Mouse (Mus musculus) ovary, postnatal 36 days (tissue): ENCODE measurements around the gene Cnnm1.
A peak's percentile ranks its signal among the peaks of the same experiment; 100 is the strongest.

Experiments
- DNase-seq: peaks from one replicate; pipeline ENCODE4 v3.0.0; 2022; ENCODE audit warnings: low spot score, mixed read lengths

Cnnm1 gene

GRCm38 (mm10) chr19:43440112-43440737 lies at the start of gene Cnnm1:
Cnnm1 (plus strand) TSS chr19:43440436.
- DNase-seq, result peak; percentile 73

- no peak for DNase-seq
Measured at GRCm38 (mm10) chr19:43396327-43396726, 43.9 kb upstream of the Cnnm1 start.

- DNase-seq, result no peak
Measured at GRCm38 (mm10) chr19:43407181-43407580, 33.1 kb upstream of the Cnnm1 start.

- DNase-seq, result no peak
Measured at GRCm38 (mm10) chr19:43415565-43415964, 24.7 kb upstream of the Cnnm1 start.

- no peak for DNase-seq
Measured at GRCm38 (mm10) chr19:43420506-43420905, 19.7 kb upstream of the Cnnm1 start.

- no peak for DNase-seq
Measured at GRCm38 (mm10) chr19:43424082-43424481, 16.2 kb upstream of the Cnnm1 start.

- DNase-seq, result no peak
Measured at GRCm38 (mm10) chr19:43427446-43428224, 12.6 kb upstream of the Cnnm1 start.

- no peak for DNase-seq
Measured at GRCm38 (mm10) chr19:43439246-43439645, 990 bp upstream of the Cnnm1 start.

- peak; percentile 38 for DNase-seq
Measured at GRCm38 (mm10) chr19:43440768-43441660, 778 bp downstream of the Cnnm1 start.

GRCm38 (mm10) chr19:43441661-43441990 lies 1.4 kb downstream of the Cnnm1 start:
- no peak for DNase-seq

- no peak for DNase-seq
Measured at GRCm38 (mm10) chr19:43442269-43442668, 2.0 kb downstream of the Cnnm1 start.

- no peak for DNase-seq
Measured at GRCm38 (mm10) chr19:43442906-43443305, 2.7 kb downstream of the Cnnm1 start.

GRCm38 (mm10) chr19:43444636-43445205 lies 4.5 kb downstream of the Cnnm1 start:
- no peak for DNase-seq

GRCm38 (mm10) chr19:43451563-43451962 lies 11.3 kb downstream of the Cnnm1 start:
- no peak for DNase-seq

- DNase-seq, result no peak
Measured at GRCm38 (mm10) chr19:43452176-43452575, 11.9 kb downstream of the Cnnm1 start.

GRCm38 (mm10) chr19:43453025-43453424 lies 12.8 kb downstream of the Cnnm1 start:
- DNase-seq, result no peak

GRCm38 (mm10) chr19:43459948-43460347 lies 19.7 kb downstream of the Cnnm1 start:
- no peak for DNase-seq

- DNase-seq, result no peak
Measured at GRCm38 (mm10) chr19:43460481-43460880, 20.2 kb downstream of the Cnnm1 start.

- no peak for DNase-seq
Measured at GRCm38 (mm10) chr19:43462141-43462540, 21.9 kb downstream of the Cnnm1 start.

- no peak for DNase-seq
Measured at GRCm38 (mm10) chr19:43463546-43464293, 23.5 kb downstream of the Cnnm1 start.

GRCm38 (mm10) chr19:43464294-43464687 lies 24.1 kb downstream of the Cnnm1 start:
- no peak for DNase-seq

GRCm38 (mm10) chr19:43465076-43465475 lies 24.8 kb downstream of the Cnnm1 start:
- DNase-seq, result no peak
